Mouse (Mus musculus) bone marrow macrophage, adult 2 months (primary cell): ENCODE measurements around the gene Ttc21a.

Experiments used
- CTCF ChIP-seq: IDR thresholded peaks from 2 replicates; pipeline ENCODE4 v1.5.1; 2012; ENCODE audit warnings: low read depth, mild to moderate bottlenecking, low read length, moderate library complexity
- POLR2A ChIP-seq: IDR thresholded peaks from 2 replicates; pipeline ENCODE4 v1.6.1; 2012; ENCODE audit warnings: mild to moderate bottlenecking, low read depth, low read length, borderline replicate concordance

- TF ChIP-seq POLR2A (no peak), CTCF (no peak)
These were observed 48.6 kb upstream of the Ttc21a start for GRCm38 (mm10) chr9:119888843-119889246.
